Mouse (Mus musculus) lung, adult 2 months (tissue): ENCODE data around the gene Gpx2.

ENCODE experiments used
- CTCF ChIP-seq: fragments of 200-500 bp; IDR thresholded peaks from 2 replicates; pipeline ENCODE4 v1.5.1; 2011; ENCODE audit warnings: mild to moderate bottlenecking, low read length, control low read depth; ENCODE audit not compliant: insufficient read depth
- POLR2A ChIP-seq: fragments of 200-500 bp; IDR thresholded peaks from 2 replicates; pipeline ENCODE4 v1.6.1; 2011; ENCODE audit warnings: low read depth, mild to moderate bottlenecking, control low read depth, low read length, borderline replicate concordance; ENCODE audit errors: extremely low read depth

DNA sequence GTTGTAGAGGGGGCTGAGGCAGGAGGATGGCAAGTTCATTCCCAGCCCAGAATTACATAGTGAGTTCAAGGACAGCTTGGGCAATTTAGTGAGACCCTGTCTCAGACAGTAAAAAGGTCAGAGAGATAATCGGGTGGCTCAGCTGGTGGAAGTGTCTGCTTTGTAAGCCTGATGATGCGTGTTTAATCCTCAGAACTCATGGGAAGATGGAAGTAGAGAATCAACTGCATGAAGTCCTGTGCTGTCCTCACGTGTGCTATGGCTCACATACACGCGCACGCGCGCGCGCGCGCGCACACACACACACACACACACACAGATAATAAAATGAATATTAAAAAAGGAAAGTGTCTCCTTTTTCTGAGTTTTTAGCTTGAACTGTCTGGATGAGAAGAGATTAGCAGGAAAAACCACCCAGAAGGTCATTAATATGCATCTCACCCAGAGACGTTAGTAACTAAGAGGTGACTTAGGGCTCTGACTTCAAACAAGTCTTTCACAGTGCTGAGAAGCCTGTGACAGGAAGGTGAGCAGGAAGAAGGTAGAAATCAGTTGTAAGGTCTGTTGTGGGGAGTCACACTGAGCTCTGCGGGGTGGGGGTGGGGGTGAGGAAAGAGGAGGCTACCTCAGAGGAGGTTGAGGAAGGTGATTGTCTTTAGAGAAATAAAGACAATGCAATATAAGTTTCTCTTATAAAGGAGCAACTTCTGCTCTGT lies 49.1 kb upstream of the Gpx2 start:
- TF ChIP-seq POLR2A (no peak), CTCF (no peak)
